Mouse (Mus musculus) neural tube, embryonic 13.5 days (tissue): ENCODE results near the gene Fmo4. TPM values are rescaled to one million over a fixed set of nuclear protein-coding genes. Genes with fewer than 3 reads are reported as not detected.
"Not testable (repeated sequence)": the region's sequence is repeated elsewhere in the genome, so short reads cannot be mapped to it uniquely, and the experiment has no call there.

Experiments used
- ATAC-seq: fragments of 200-750 bp; cut with Nextera tagmentation; 2 replicates; pipeline ENCODE4 v1.8.0; 2017; ENCODE audit warnings: low read depth, mild to moderate bottlenecking, moderate TSS enrichment, moderate library complexity
- H3K27ac ChIP-seq: fragments of 300-500 bp; sonication (generic); replicated peaks from 2 replicates; pipeline ENCODE4 v1.5.1; 2015; ENCODE audit warnings: moderate library complexity, mild to moderate bottlenecking, inconsistent platforms
- H3K27me3 ChIP-seq: fragments of 300-500 bp; sonication (generic); 2 replicates; pipeline ENCODE4 v1.6.1; 2015; ENCODE audit warnings: mild to moderate bottlenecking, inconsistent platforms
- H3K36me3 ChIP-seq: fragments of 300-500 bp; sonication (generic); 2 replicates; pipeline ENCODE4 v1.6.1; 2015; ENCODE audit warnings: mild to moderate bottlenecking, inconsistent platforms
- H3K4me1 ChIP-seq: fragments of 300-500 bp; sonication (generic); replicated peaks from 2 replicates; pipeline ENCODE4 v1.6.1; 2015; ENCODE audit warnings: inconsistent platforms
- H3K4me2 ChIP-seq: fragments of 300-500 bp; sonication (generic); 2 replicates; pipeline ENCODE4 v1.6.1; 2015; ENCODE audit warnings: inconsistent platforms, mild to moderate bottlenecking, moderate library complexity
- H3K4me3 ChIP-seq: fragments of 300-500 bp; sonication (generic); 2 replicates; pipeline ENCODE4 v1.5.1; 2015; ENCODE audit warnings: mild to moderate bottlenecking, inconsistent platforms
- H3K9ac ChIP-seq: fragments of 300-500 bp; sonication (generic); 2 replicates; pipeline ENCODE4 v1.6.1; 2015; ENCODE audit warnings: moderate library complexity, mild to moderate bottlenecking, inconsistent platforms
- H3K9me3 ChIP-seq: fragments of 300-500 bp; sonication (generic); 2 replicates; pipeline ENCODE4 v1.6.1; 2016; ENCODE audit warnings: inconsistent platforms
- WGBS: fragments of 180-500 bp; shearing (Covaris S2); methylation state at CpG from one replicate; pipeline ENCODE4 v1.1.7; 2015; 5-methylcytosine and 5-hydroxymethylcytosine counted together
- polyA plus RNA-seq: library from polyadenylated mRNA; unstranded; fragments of >200 nt; fragmentation: Nextera tagmentation; extraction: Ambion mirVana; gene quantifications from 2 replicates; pipeline ENCODE4 v1.2.1, GENCODE M21; 2015

The Fmo4 gene
- polyA plus RNA-seq, 1 experiment from 2014 or later, result 0.61 TPM

GRCm38 (mm10) chr1:162783669-162784248 lies 30.0 kb downstream of the Fmo4 start:
- no peaks in the 10 kb centered on the region for H3K36me3 ChIP-seq

DNA sequence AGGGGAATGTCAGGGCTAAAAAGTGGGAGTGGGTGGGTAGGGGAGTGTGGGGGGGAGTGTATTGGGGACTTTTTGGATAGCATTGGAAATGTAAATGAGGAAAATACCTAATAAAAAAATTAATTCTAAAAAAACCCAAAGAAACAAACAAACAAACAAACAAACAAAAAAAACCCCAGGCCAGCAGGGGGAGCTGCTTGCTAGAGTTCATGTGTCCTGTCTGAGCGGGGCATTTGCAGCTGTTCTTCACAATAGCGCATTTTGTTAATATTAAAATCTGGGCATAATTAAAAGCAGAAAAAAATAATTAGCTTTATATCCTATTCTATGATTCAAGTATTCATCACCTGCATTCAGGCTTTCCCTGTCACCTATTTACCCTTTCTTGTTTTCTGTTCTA lies 32.7 kb downstream of the Fmo4 start:
- H3K9me3 ChIP-seq, H3K9ac ChIP-seq, H3K4me2 ChIP-seq, H3K36me3 ChIP-seq, H3K27ac ChIP-seq, H3K27me3 ChIP-seq, H3K4me1 ChIP-seq, H3K4me3 ChIP-seq, ATAC-seq: not testable (repeated sequence)
- 94% methylated on average over 2 of the region's 2 CpGs for WGBS

More at GRCm38 (mm10) chr1:162783669-162784248, 30.0 kb downstream of the Fmo4 start:
- Histone ChIP-seq H3K9me3 (no peaks in the 10 kb centered on the region), H3K4me3 (no peak overlapping the region), H3K27ac (no peak overlapping the region), H3K9ac (no peak overlapping the region), H3K4me2 (no peak overlapping the region), H3K4me1 (no peaks in the 10 kb centered on the region), H3K27me3 (no peaks in the 10 kb centered on the region)
- WGBS, result 91% methylated on average over 7 of the region's 7 CpGs
- no peak for ATAC-seq

- no peaks in the 10 kb centered on the region for H3K36me3 ChIP-seq
These were observed 35.7 kb downstream of the Fmo4 start for GRCm38 (mm10) chr1:162777943-162778538.

GRCm38 (mm10) chr1:162773661-162774060 lies 40.1 kb downstream of the Fmo4 start:
- no peak for ATAC-seq
- no peak overlapping the region for H3K27ac ChIP-seq
- H3K4me3 ChIP-seq, result no peak overlapping the region
- H3K9ac ChIP-seq, result no peak overlapping the region
- no peaks in the 10 kb centered on the region for H3K9me3 ChIP-seq
- H3K27me3 ChIP-seq, result no peaks in the 10 kb centered on the region
- WGBS, result 57% methylated on average over 4 of the region's 4 CpGs
- no peak overlapping the region for H3K4me2 ChIP-seq
- no peaks in the 10 kb centered on the region for H3K36me3 ChIP-seq
- no peaks in the 10 kb centered on the region for H3K4me1 ChIP-seq

More at GRCm38 (mm10) chr1:162777943-162778538, 35.7 kb downstream of the Fmo4 start:
- no peak for ATAC-seq
- 93% methylated on average over 5 of the region's 5 CpGs for WGBS
- Histone ChIP-seq H3K27ac (no peak overlapping the region), H3K4me2 (no peak overlapping the region), H3K27me3 (no peaks in the 10 kb centered on the region), H3K4me1 (no peaks in the 10 kb centered on the region), H3K9me3 (no peaks in the 10 kb centered on the region), H3K4me3 (no peak overlapping the region), H3K9ac (no peak overlapping the region)

- Histone ChIP-seq H3K27me3 (no peaks in the 10 kb centered on the region), H3K4me1 (no peaks in the 10 kb centered on the region), H3K9me3 (no peaks in the 10 kb centered on the region), H3K36me3 (no peaks in the 10 kb centered on the region), H3K27ac (no peak overlapping the region), H3K4me2 (no peak overlapping the region), H3K9ac (no peak overlapping the region), H3K4me3 (no peak overlapping the region)
- no peak for ATAC-seq
- WGBS, result 48% methylated on average over 4 of the region's 4 CpGs
These were observed 42.0 kb downstream of the Fmo4 start for GRCm38 (mm10) chr1:162771617-162772360.

DNA sequence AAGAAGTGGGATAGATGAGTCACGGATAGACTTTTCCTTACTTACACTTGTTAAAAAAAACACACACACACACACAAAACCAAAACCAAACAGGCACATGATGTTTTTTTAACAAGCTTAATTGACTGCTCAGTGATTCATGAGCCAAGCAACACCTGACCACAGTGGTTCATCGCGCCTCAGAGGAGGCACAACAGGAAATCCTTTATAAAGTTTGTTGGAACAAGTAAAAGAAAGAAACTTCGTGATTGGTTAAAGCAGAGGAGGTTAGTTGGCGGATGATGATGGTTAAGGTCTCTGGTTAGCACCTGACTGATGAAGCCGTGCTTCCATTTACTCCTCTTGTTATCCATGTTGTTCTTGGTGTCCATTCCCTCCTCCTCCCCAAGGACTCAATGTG lies 61.8 kb downstream of the Fmo4 start:
- ATAC-seq, result no peak
- WGBS, result 91% methylated on average over 6 of the region's 6 CpGs

DNA sequence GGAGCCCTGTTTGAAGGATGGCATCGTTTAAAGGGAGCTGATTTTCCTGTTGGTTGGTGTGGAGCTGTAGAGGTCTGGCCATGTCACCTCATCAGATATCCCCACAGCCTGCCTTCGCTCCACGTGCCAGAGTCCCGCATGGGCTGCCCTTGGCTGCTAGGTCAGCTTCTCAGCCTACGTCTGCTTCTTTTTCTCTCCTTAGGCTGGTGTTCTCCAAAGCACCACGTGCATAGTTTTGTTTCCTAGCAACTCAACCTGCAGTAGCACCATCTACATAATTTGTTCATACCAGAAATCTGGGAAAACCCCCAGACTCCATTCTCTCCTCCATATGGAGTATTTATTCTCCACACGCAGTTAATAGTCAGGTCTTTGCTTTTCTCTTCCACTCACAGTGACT lies 64.2 kb downstream of the Fmo4 start:
- no peak for ATAC-seq
- Histone ChIP-seq H3K4me2 (no peak overlapping the region), H3K27ac (no peak overlapping the region), H3K9ac (no peak overlapping the region), H3K36me3 (no peaks in the 10 kb centered on the region), H3K27me3 (no peaks in the 10 kb centered on the region), H3K9me3 (no peaks in the 10 kb centered on the region), H3K4me1 (no peaks in the 10 kb centered on the region), H3K4me3 (no peak overlapping the region)
- 78% methylated on average over 7 of the region's 7 CpGs for WGBS

More for the DNA sequence above, 61.8 kb downstream of the Fmo4 start:
- Histone ChIP-seq H3K9me3 (no peaks in the 10 kb centered on the region), H3K36me3 (no peaks in the 10 kb centered on the region), H3K4me2 (no peak overlapping the region), H3K9ac (no peak overlapping the region), H3K4me1 (no peaks in the 10 kb centered on the region), H3K27ac (no peak overlapping the region), H3K4me3 (no peak overlapping the region), H3K27me3 (no peaks in the 10 kb centered on the region)

GRCm38 (mm10) chr1:162748761-162749160 lies 65.0 kb downstream of the Fmo4 start:
- no peaks in the 10 kb centered on the region for H3K4me1 ChIP-seq
- no peak overlapping the region for H3K4me2 ChIP-seq
- no peaks in the 10 kb centered on the region for H3K36me3 ChIP-seq
- WGBS, result 87% methylated on average over 5 of the region's 5 CpGs
- H3K9me3 ChIP-seq, result no peaks in the 10 kb centered on the region
- ATAC-seq, result no peak
- no peaks in the 10 kb centered on the region for H3K27me3 ChIP-seq
- H3K9ac ChIP-seq, result no peak overlapping the region
- no peak overlapping the region for H3K4me3 ChIP-seq
- H3K27ac ChIP-seq, result no peak overlapping the region

Other genes with a start within 250 kb of the Fmo4 start
- 80.2 and 80.4 TPM in 2 replicates for gene Vamp4, start 243.5 kb downstream of the Fmo4 start, polyA plus RNA-seq
- not detected in 2 replicates for gene Myoc, start 174.8 kb downstream of the Fmo4 start, polyA plus RNA-seq
- not detected in 2 replicates for gene Myocos, start 155.8 kb downstream of the Fmo4 start, polyA plus RNA-seq
- gene Prrc2c, start 73.4 kb downstream of the Fmo4 start, polyA plus RNA-seq, result 149 and 164 TPM in 2 replicates
- gene Fmo1, start 52.6 kb upstream of the Fmo4 start, polyA plus RNA-seq, result 21.0 and 22.9 TPM in 2 replicates
- 0.91 and 2.2 TPM in 2 replicates for gene Fmo2, start 84.8 kb upstream of the Fmo4 start, polyA plus RNA-seq
- gene Fmo6, start 123.5 kb upstream of the Fmo4 start, polyA plus RNA-seq, result not detected in 2 replicates
- not detected in 2 replicates for gene Fmo3, start 170.6 kb upstream of the Fmo4 start, polyA plus RNA-seq